Mouse (Mus musculus) layer of hippocampus, adult 11-12 months (tissue): ENCODE measurements at regions not wholly inside any gene's neighbourhood (a gene's known extent, or its start where the extent isn't known, plus 50 kb on each side); places are given as distances from the start of the nearest gene placed in this dataset.
"Not testable (repeated sequence)": the region's sequence is repeated elsewhere in the genome, so short reads cannot be mapped to it uniquely, and the experiment has no call there.

Experiments
- DNase-seq: peaks from one replicate; pipeline ENCODE4 v3.0.0; 2022; ENCODE audit warnings: low spot score

GRCm38 (mm10) chr16:69937514-69938194 is 74.1 kb upstream of the Speer2 start:
- no peak for DNase-seq

DNA sequence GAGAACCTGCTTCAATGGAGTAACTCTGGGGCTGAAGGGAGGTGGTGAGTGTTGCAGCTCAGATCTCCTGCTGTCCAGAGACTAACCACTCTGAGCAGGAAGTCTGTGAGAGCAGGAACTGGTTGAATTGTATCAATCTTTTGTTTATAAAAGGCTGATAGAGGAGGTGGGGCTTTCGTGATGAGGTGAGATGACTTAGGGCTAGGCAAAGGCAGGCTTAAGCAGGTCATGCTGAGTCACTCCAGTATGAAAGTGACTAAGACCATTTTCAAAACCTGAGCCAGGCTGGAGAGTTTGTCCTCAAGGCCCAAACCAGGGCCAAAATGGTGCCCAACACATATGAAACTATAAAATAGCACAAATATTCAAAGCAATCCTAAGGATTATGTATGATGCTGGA is 80.1 kb upstream of the Speer2 start:
- no peak for DNase-seq

DNA sequence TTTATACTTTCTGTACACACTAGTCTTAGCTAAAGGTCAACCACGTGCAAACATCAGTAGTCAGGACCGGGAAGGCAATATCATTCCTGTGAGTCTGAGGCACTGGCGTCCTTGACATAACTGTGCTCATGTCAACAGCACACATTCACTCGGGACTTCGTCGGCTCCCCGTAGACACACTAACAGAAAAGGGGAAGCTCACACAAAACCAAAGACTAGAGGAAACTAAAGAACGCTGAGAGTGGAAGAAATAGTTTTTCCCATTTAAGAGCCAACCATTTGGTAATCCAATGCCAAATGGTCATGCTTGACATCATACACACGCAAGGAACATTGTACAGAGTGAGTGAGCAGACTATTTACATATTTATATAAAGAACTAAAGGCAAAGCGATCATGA is 85.2 kb upstream of the Speer2 start:
- DNase-seq: no peak

- DNase-seq: no peak
These were observed 85.8 kb upstream of the Speer2 start for GRCm38 (mm10) chr16:69949339-69949738.

GRCm38 (mm10) chr16:69951581-69951980 is 88.0 kb upstream of the Speer2 start:
- DNase-seq: no peak

DNA sequence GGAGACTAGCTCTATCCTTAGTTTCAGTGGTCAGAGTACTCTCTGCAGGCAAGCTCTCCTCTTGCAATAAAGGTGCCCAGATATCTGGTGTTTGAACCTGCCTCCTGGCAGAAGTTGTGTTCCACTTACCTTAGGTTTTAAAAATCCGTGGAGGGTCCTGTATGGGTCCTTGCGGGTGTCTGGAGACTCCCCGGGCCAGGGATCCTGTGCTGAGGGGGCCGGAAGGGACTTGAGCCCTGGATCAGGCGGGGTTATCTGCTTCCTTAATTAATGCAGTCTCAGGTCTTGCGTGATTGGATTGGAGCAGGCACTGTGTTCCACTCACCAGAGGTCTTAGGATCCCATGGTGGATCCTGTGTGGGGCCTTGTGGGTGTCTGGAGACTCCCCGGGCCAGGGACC is 103.0 kb upstream of the Speer2 start:
- not testable (repeated sequence) for DNase-seq

DNA sequence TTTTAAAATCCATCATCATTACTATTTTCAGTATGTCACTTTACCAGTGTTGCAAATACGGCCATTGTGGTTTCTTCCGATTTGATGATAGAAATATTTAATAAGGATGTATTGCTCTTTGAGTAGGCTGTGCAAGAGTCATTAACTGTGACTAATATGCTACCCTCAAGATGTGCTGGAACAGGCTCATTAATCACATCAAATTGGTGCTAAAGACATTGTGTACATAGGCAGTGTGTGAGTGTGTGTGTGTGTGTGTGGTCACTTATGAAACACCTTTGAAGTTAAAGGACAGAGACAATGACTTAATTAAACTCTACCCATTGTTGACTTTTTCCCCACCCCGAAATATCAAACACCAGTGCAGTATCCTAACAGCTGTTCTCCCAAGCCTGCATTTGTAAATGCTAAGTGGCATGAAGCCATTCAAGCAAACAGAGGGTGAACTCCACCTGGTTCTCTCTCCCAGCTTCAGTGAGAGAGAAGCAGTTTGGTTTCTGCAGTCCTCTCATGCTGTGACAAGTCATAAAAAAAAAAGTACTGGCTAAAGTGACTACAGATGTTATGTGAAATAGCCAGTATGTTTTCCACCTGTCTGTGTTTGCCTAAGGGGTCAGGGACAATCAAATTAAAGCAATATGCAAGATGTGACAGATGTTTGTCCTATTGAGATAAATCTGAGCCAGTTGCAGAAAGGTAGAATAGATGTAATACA is 116.4 kb upstream of the Speer2 start:
- no peak for DNase-seq

DNA sequence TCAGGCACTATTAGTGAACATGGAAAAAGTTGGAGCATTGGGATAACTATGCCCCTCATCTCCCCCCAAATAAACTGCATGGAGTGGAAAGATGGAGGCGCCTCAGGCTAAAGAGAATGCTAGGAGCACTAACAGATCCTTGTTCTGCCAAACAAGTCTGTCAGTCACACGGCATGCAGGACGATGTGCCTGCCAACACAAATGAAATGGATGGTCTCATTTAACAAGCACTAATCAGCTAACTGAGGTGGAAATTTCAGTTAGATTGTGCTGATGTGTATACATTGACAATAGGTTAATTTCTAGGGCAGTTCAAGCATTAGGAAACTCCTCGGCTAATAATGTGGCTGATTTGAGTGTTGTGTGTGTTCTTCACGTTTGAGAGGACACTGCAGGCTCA is 120.8 kb upstream of the Speer2 start:
- DNase-seq: no peak

GRCm38 (mm10) chr16:69991907-69992470 is 128.4 kb upstream of the Speer2 start:
- DNase-seq: no peak

GRCm38 (mm10) chr16:69992715-69993114 is 129.2 kb upstream of the Speer2 start:
- DNase-seq: no peak

DNA sequence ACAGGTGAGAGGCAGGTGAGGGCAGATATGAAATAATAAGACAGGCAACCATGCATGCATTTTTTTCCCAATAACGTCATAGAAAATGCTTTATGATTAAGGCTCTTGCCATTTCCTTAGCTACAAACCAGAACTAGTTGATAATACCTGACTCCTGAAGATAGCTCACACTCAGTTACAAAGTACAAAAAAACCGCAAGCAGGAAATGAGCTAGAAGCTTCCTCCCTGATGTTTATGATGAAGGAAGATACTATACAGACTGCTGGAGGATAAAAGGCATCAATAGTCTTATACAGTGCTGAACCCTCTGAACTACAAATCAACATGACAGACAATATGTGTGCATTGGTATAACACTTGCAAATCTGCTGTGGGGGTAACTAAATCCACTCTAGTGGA is 143.3 kb upstream of the Speer2 start:
- DNase-seq: no peak

GRCm38 (mm10) chr16:70016980-70017379 is 153.4 kb upstream of the Speer2 start:
- DNase-seq: no peak

GRCm38 (mm10) chr16:70019564-70019963 is 156.0 kb upstream of the Speer2 start:
- DNase-seq: no peak

DNA sequence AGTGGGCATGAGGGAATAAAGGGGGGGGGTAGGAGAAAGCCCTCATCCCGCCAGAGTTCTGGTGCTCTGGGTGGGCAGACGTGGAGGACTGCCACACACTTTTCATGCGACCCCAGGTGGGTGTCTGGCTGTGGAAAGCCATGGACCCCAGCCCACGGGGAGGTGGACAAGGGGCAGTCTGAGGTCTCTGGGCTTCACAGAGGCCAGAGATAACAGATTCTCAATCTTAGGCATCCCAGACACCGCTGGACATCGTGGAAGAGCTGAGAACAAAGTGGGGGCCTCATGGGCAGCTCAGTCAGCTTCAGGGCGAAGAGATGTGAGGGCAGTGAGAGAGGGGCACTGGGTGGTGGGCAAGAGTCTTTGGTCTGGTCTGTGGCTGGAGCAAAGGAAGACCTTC is 157.9 kb upstream of the Speer2 start:
- DNase-seq: no peak

- peak; percentile 3 for DNase-seq
These were observed 165.1 kb upstream of the Speer2 start for GRCm38 (mm10) chr16:70028649-70029048.

DNA sequence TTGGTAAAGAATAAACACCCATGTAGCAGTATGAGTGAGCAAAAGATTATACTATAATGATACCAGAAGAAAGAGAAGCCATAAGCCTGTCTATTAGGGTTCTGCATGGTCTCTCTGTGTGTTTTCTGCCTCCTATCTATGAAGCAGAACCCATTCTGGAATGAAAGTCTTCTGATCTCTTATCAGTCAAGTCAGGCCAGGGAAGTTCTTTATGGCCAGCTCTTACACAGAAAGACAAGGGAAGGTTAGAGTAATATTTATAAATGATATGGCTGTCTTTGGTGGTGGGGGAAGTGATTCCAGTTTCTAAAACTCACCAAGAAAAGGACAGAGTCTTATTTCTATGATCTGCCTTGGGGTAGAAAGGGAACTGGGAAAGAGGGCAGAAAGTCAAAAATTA is 182.0 kb upstream of the Speer2 start:
- DNase-seq: no peak

DNA sequence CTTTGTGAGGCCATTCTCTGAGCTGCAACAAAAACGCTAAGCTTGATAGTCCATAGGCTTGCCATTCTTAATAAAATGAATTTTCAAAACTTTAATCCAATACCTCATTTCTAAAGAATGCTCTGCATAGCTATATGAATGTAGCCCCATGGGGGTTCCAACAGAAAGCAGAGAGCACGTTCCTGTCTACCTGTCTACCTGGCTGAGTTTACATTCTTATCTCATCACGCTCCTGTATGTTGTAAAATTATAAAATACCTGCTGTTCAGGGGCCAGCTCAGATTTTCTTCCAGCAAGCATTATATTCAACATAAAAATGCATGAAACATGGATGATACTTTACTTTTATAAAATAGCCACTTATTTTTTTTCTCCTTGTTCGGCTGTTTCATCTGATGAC is 182.5 kb upstream of the Speer2 start:
- no peak for DNase-seq

GRCm38 (mm10) chr16:70049850-70050249 is 186.3 kb upstream of the Speer2 start:
- no peak for DNase-seq

- no peak for DNase-seq
These were observed 207.9 kb upstream of the Speer2 start for GRCm38 (mm10) chr16:70071471-70071870.

GRCm38 (mm10) chr16:70073740-70074139 is 210.2 kb upstream of the Speer2 start:
- no peak for DNase-seq

GRCm38 (mm10) chr16:70079497-70079896 is 216.0 kb upstream of the Speer2 start:
- no peak for DNase-seq

- DNase-seq: no peak
These were observed 222.5 kb upstream of the Gbe1 start for GRCm38 (mm10) chr16:70091291-70091690.

GRCm38 (mm10) chr16:70091963-70092362 is 221.8 kb upstream of the Gbe1 start:
- DNase-seq: no peak

DNA sequence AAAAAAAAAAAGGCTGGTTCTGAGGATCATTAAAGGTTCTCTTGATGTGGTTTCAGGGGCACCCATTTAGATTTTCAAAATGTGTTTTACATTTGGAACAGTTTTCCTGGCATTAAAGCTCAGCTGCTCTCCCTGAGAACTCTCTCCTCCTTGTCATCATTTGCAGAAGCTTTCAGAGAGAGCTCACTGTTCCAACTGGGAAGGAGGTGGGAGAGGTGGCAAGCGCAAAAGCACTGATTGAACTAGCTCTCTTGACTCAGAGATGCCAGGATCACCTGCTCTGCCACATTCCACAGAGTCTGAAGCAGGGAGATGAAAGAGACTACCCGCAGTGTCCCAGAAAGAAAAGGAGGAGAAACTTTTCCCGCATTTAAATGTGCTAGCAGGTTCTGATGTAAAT is 220.5 kb upstream of the Gbe1 start:
- no peak for DNase-seq
